Mouse (Mus musculus): ENCODE measurements around the gene Tmem60. TPM values are rescaled to one million over a fixed set of nuclear protein-coding genes. Genes with fewer than 3 reads are reported as not detected.

Gene Tmem60
- total RNA-seq, 2 experiments from 2014 or later, result 21.1 to 24.0 TPM

- no peak for DNase-seq (ENCODE audit: low spot score in 2 of 2)
Measured at GRCm38 (mm10) chr5:20905437-20905836, 23.4 kb downstream of the Tmem60 start.

GRCm38 (mm10) chr5:20906191-20906590 lies 24.2 kb downstream of the Tmem60 start:
- no peak for DNase-seq (ENCODE audit: low spot score in 2 of 2)

- DNase-seq (ENCODE audit: low spot score in 2 of 2), result no peak
Measured at GRCm38 (mm10) chr5:20911741-20912140, 29.8 kb downstream of the Tmem60 start.

GRCm38 (mm10) chr5:20913372-20914275 lies 31.6 kb downstream of the Tmem60 start:
- DNase-seq (ENCODE audit: low spot score in 2 of 2), result peak; percentile 54 to 67

- DNase-seq (ENCODE audit: low spot score in 2 of 2), result no peak
Measured at GRCm38 (mm10) chr5:20918967-20919366, 37.0 kb downstream of the Tmem60 start.

- no peak for DNase-seq (ENCODE audit: low spot score in 2 of 2)
Measured at GRCm38 (mm10) chr5:20919566-20919965, 37.6 kb downstream of the Tmem60 start.

GRCm38 (mm10) chr5:20924608-20925007 lies 42.6 kb downstream of the Tmem60 start:
- no peak for DNase-seq (ENCODE audit: low spot score in 2 of 2)

- no peak for DNase-seq (ENCODE audit: low spot score in 2 of 2)
Measured at GRCm38 (mm10) chr5:20925451-20925850, 43.5 kb downstream of the Tmem60 start.

GRCm38 (mm10) chr5:20929669-20930151 lies 47.7 kb downstream of the Tmem60 start:
- DNase-seq (ENCODE audit: low spot score in 2 of 2), result no peak

GRCm38 (mm10) chr5:20930430-20930829 lies 48.4 kb downstream of the Tmem60 start:
- DNase-seq (ENCODE audit: low spot score in 2 of 2), result no peak

- DNase-seq (ENCODE audit: low spot score in 2 of 2), result no peak
Measured at GRCm38 (mm10) chr5:20931300-20931699, 49.3 kb downstream of the Tmem60 start.

- no peak for DNase-seq (ENCODE audit: low spot score in 2 of 2)
Measured at GRCm38 (mm10) chr5:20932585-20932984, 50.6 kb downstream of the Tmem60 start.

GRCm38 (mm10) chr5:20935934-20936333 lies 53.9 kb downstream of the Tmem60 start:
- no peak for DNase-seq (ENCODE audit: low spot score in 2 of 2)

Other genes starting within 250 kb of the Tmem60 start
- gene Phtf2, start 67 bp upstream of the Tmem60 start, total RNA-seq (2021), result 10 to 100 TPM; 15.6 to 16.6 TPM
- gene Rsbn1l, start 74.2 kb downstream of the Tmem60 start, total RNA-seq (2021), result 10 to 100 TPM; 13.9 to 15.5 TPM
- 10 to 100 TPM; 40.9 to 46.6 TPM for gene Ptpn12, start 173.7 kb downstream of the Tmem60 start, total RNA-seq (2021)

Measured in layer of hippocampus, postnatal 14 days (tissue).